ENCODE assay signal across 9 mouse cellular contexts in genomic region chr12:81140594-81141328, GRCm38 (mm10).
DNase-seq lines count a peak whose midpoint lies in the region; ATAC-seq lines count a peak whose summit lies in the region.
"Had no signal": no experiment of that assay in that cellular context is flagged by ENCODE, and none has a peak within 500 bp of the region (broad histone marks: within the 10 kb centered on the region; RNA-seq: fewer than 3 reads in every experiment).

No protein-coding gene starts in this region.

- H3K9me3 ChIP-seq in hindbrain, embryonic 12.5 days (replicated peaks) = no peaks in the 10 kb centered on the region
- H3K9me3 ChIP-seq in stomach, embryonic 14.5 days (ENCODE audit: control insufficient read depth, low read depth, low read length) = no peaks in the 10 kb centered on the region

- no peak overlapping the region for H3K4me3 ChIP-seq in hindbrain, embryonic 12.5 days
- H3K4me3 ChIP-seq in stomach, embryonic 14.5 days (ENCODE audit: low read depth, low read length) = no peak overlapping the region

- DNase-seq in cerebellum, postnatal 10 days = peak; percentile 29 to 52
- DNase-seq in cerebellum, adult 8-10 months = no peak
- DNase-seq in brain, adult 2 months (ENCODE audit: low read depth, low spot score) = peak; percentile 71
- DNase-seq in left cerebral cortex, postnatal 4 days = peak; percentile 50
- no peak for DNase-seq in lung, postnatal 36 days
- DNase-seq in spleen, postnatal 36 days (ENCODE audit: low spot score in 2 of 2) = no peak

- ATAC-seq in hindbrain, embryonic 12.5 days (ENCODE audit: low FRiP score) = peak; percentile 59; the same call in 1 of the 2 replicates
- peak; percentile 50 for ATAC-seq in stomach, embryonic 14.5 days (ENCODE audit: insufficient number of reproducible peaks, insufficient read depth, low FRiP score, low read depth)

- H3K9ac ChIP-seq in hindbrain, embryonic 12.5 days = no peak overlapping the region
- no peak overlapping the region for H3K9ac ChIP-seq in stomach, embryonic 14.5 days (replicated peaks; ENCODE audit: low read depth, low read length)

- H3K4me1 ChIP-seq in hindbrain, embryonic 12.5 days = peaks cover 19% of the 10 kb centered on the region
- H3K4me1 ChIP-seq in stomach, embryonic 14.5 days (ENCODE audit: control insufficient read depth, insufficient read depth, low read length) = 0 out of 2 replicates have a peak, but pooled peaks cover 10% of the 10 kb centered on the region

- intact Hi-C loops in left cerebral cortex, postnatal 4 days (cut with DNase I) = no loop called here

- H3K36me3 ChIP-seq in hindbrain, embryonic 12.5 days = no peaks in the 10 kb centered on the region
- no peaks in the 10 kb centered on the region for H3K36me3 ChIP-seq in stomach, embryonic 14.5 days (ENCODE audit: control insufficient read depth, insufficient read depth, low read length)

- H3K4me2 ChIP-seq in hindbrain, embryonic 12.5 days (replicated peaks) = no peak overlapping the region
- no peak overlapping the region for H3K4me2 ChIP-seq in stomach, embryonic 14.5 days (replicated peaks; ENCODE audit: low read depth, low read length)

- H3K27ac ChIP-seq in hindbrain, embryonic 12.5 days = peak overlapping the region; percentile 41
- H3K27ac ChIP-seq in stomach, embryonic 14.5 days (ENCODE audit: low read length) = peak overlapping the region; percentile 39; the same call in 1 of the 2 replicates
- H3K27ac ChIP-seq: kidney, postnatal 0 days had no signal

- WGBS in hindbrain, embryonic 12.5 days = 48% methylated on average over 9 of the region's 9 CpGs
- WGBS in stomach, embryonic 14.5 days = 48% methylated on average over 9 of the region's 9 CpGs

- H3K27me3 ChIP-seq in hindbrain, embryonic 12.5 days = peaks cover 23% of the 10 kb centered on the region
- H3K27me3 ChIP-seq in stomach, embryonic 14.5 days (ENCODE audit: control insufficient read depth, insufficient read depth, low read length) = no peaks in the 10 kb centered on the region

Comparison
In these comparisons a context has a peak if more than half of its experiments do, and no peak if none do; other contexts are left out.
1. DNase-seq: peak in cerebellum, postnatal 10 days (2 of 2), brain, adult 2 months (single experiment) and left cerebral cortex, postnatal 4 days (single experiment); none in cerebellum, adult 8-10 months (single experiment), lung, postnatal 36 days (single experiment) and spleen, postnatal 36 days (0 of 2).